Mouse (Mus musculus): ENCODE measurements around the gene Rab44.

Rab44 gene

GRCm38 (mm10) chr17:29135066-29135465, 21.1 kb downstream of the Rab44 start:
- no peak for DNase-seq (ENCODE audit: low spot score)

DNA sequence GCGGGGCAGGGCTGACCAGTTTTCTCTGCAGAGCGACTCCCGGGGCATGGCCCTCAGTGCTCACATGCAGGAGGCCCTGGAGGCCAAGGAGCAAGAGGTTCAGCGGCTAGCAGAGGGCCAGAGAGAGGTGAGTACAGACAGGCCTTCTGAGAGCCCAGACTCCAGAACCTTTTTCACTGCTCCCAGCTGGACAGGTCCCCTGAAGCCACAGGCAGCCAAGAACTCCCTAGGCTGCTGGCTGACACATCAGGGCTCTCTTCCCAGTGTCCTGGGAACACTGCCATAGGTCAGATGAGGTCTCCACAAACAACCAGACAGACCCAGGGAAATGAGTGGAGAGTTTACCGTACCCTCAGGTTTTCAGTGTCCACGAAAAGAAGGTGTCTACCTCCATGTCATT, 22.3 kb downstream of the Rab44 start:
- DNase-seq (ENCODE audit: low spot score) = peak; percentile 75

GRCm38 (mm10) chr17:29137906-29138305, 24.0 kb downstream of the Rab44 start:
- DNase-seq (ENCODE audit: low spot score) = no peak

DNA sequence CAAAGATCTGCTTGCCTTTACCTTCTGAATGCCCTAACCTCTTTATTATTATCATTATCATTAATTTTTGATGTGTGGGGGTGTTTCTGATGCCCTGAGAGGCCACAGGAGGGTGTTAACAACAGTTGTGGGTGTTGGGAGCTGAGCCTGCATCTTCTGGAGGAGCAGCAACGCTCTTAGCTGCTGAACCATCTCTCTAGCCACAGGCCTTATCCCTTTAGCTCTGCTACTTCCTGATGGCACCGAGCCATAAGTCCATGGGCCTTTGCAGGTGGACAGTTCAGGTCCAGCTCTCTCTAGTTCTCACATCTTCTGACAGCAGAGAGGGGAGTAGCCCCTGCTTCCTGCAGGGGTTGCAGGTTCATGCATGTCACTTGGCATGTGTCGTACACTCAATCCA, 27.6 kb downstream of the Rab44 start:
- DNase-seq (ENCODE audit: low spot score) = peak; percentile 27

DNA sequence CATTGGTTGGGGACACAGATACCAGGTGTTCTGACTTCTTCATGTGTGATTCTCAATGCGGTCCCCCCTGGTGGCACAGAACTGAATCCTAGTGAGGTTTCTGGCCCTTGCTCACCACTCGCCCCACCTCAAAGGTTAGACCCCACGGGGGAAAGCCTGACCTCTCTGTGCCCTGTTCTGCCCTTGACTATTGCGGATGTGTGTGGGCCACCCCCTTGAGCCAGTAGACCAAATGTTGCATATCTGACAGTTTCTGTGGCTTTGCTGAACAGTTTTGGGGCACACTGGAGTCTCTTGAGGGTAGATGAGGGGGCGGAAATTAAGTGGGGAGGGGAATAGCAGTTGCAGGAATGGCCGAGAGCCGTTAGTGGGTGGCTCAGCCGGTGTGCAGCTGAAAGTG, 29.3 kb downstream of the Rab44 start:
- no peak for DNase-seq (ENCODE audit: low spot score)

DNA sequence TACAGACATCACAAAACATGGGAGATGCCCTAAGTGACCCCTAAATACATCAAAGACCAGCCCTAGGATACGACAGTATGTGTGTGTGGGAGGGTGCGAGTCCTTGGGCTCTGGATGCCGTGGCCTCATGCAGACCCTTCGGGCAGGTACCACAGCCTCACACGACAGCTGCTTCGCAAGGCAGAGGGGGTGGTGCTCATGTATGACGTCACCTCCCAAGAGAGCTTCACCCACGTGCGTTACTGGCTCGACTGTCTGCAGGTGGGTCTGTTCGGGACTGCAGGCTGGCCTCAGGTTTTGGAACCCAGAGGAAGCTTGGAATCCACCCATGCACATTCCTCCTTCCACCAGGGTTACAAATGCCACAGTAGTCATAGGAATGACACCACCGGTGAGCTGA, 31.2 kb downstream of the Rab44 start:
- DNase-seq (ENCODE audit: low spot score) = no peak

DNA sequence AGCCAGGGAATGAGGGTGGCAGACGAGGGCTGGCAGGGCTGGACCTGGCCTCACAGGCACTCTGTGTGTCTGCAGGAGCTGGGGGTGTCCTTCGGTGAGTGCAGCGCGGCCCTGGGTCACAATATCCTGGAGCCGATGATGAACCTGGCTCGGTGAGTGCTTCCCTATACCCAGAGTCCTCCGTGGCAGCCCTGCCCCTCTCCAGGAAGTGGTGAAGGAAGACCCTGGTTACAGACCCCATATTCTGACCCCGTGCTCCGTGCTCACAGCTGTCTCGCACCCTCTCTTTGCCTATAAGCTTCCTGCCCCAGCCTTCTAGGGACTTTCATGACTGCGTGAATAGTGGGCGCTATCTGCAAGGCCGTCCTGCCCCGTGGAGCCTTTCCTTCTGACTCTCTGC, 33.3 kb downstream of the Rab44 start:
- DNase-seq (ENCODE audit: low spot score) = no peak

DNA sequence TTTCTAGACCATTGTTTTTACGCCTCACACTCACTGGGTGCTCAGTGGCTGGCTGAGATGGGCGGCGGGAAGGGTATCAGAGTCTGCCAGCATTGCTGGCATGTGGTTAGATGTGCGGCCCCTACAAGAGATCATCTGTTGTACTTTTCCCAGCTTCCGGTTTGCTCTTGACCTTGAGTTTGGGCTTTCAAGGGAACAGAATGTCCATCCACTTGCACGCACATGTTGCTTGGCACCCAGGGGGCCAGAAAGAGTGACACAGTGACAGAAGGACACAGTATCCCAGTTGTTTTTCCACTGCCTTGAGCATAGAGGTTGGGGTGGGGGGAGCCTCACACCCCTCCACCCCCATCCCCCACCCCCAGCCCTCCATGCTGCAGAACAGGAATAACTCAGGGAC, 33.8 kb downstream of the Rab44 start:
- DNase-seq (ENCODE audit: low spot score) = no peak

- DNase-seq (ENCODE audit: low spot score) = no peak
Observed at GRCm38 (mm10) chr17:29149766-29150165, 35.8 kb downstream of the Rab44 start.

DNA sequence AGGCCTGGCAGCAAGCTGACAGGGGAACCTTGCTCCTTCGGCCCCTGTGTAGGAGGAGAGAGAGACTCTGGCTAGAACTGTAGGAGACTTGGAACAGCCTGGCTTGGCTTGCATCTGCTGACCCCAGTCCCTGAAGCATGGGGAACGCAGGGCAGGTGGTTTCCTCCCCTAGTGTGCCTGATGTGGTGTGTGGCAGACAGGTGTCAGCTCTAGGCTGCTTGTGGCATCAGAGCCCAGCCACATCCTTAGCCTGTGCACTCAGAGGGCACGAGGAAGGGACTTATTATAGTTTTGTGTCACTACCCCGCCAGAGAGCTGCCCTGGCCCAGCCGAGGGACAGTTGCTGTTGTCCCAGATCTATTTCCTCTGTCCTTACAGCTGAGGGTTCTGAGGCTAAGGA, 38.6 kb downstream of the Rab44 start:
- no peak for DNase-seq (ENCODE audit: low spot score)

DNA sequence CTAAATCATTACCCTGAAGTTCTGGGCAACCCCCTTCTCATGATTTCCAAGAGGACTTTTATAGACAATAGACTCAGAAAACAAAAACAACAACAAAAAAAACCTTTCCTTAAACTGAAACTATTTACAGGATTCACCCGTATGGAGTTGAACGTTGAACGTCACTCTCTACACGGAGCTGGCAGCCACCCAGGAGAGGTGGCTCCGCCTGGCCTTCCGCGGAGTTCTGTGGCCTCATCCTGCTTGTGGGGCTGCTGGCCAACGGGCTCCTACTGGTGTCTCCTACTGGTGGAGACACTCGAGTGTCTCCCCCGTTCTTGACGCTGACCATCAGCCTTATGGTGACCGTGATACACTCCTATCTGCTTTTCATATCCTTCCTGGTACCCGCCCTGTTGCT, 40.3 kb downstream of the Rab44 start:
- DNase-seq (ENCODE audit: low spot score) = no peak

DNA sequence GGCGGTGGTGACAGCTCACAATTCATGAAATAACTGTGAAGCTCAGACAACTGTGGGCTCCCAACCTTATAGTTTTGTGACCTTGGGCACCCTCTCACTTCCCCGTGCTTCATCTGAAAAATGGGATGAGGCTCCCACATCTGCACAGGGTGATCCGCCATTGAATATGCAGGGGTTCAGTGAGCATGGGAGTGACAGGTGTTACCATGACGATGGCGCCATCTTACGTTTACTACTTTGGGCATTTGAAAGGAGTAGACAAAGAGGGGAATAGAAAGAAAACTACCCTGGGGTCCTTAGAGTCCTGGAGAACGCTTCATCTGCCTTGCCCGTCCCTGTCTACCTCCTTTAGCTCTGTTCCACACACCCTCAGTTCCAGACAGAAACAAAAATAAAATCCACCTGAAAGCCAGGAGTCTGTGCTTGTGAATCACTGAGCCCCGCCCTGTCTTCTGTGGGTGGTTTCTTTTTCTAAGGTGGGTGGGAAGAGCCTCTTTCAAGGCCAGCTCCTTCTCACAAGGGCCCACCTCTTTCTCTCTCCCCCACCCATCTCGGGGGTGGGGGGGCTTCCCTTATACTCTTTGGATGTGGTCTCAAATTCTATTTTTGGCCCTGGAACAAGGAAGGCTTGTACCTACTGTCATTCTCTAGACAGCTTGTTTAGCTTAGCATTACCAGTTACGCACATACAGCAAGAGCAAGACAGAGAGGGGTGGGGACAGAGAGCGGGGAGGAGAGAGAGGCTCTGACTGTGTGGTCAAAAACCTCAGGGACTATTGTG, 41.6 kb downstream of the Rab44 start:
- peak; percentile 33 for DNase-seq (ENCODE audit: low spot score)

- DNase-seq (ENCODE audit: low spot score) = no peak
Observed at GRCm38 (mm10) chr17:29156396-29156795, 42.5 kb downstream of the Rab44 start.

DNA sequence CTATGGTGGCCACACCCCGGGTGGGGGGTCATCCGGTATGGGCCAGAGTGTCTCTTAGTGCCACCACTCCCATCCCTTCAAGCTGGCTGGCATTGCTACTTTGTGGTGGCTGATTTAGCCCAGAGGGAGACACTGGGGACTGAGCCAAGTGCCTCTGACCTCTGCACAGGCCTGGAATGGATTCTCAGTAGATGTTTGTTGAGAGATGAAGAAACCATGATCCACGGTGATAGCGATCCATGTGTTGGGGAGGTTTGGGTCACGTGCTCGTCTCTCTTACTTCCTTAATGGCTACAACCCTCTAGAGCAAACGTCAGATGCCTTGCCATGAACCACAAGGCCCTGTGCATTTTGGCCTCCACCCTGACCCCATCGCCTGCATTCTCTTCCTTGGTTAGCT, 42.9 kb downstream of the Rab44 start:
- peak; percentile 60 for DNase-seq (ENCODE audit: low spot score)

- DNase-seq (ENCODE audit: low spot score) = no peak
Observed at GRCm38 (mm10) chr17:29158899-29159298, 45.0 kb downstream of the Rab44 start.

- no peak for DNase-seq (ENCODE audit: low spot score)
Observed at GRCm38 (mm10) chr17:29159320-29159719, 45.4 kb downstream of the Rab44 start.

DNA sequence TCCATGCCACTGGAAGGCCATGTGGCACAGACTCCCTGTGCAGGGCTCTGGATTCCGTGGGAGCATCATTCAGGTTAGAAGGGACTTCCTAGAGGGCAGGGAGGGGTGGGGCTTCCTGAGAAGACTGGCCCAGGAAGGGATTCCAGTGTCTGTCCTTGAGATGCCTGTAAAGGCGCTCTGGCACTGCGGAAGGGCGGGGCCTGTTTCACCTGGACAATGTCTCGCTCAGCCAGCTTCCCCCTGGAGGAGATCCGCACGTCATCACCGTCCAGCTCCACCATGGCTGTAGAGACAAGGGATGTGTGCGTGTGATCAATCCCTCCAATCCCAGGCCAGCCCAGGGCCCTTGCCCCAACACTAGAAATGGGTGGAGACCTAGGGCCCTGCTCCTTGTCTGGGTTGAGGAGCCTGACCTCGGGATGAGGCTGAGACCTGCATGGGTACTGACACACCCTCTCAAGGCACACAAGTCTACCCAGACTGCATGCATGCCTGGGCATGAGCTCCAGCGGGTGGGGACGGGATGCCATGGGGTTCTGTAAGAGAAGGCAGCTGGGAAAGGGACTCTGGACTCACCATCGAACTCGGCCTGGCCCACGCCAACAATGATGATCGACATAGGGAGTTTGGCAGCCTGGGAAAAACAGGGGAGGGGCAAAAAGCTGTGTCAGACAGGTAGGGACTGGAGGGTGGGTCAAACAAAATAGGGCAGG, 46.0 kb downstream of the Rab44 start:
- DNase-seq (ENCODE audit: low spot score) = peak; percentile 79

DNA sequence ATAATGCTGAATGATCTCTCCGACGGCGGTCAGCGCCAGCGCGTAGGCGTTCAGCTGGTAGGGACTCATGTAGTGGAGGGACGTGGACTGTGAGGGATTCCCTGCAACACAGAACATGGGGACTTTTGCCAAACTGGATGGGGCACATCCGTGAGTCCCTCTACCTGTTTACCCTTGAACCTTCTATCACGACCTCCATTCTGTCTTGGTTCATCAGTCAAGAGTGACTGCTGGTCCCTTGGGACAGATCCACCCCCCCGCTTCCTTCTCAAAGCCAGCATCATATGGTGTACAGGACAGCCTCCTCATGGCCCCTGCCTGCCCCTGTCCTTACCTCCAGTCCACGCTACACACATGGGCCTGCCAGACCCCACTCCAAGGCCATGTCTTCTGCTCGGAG, 48.4 kb downstream of the Rab44 start:
- no peak for DNase-seq (ENCODE audit: low spot score)

DNA sequence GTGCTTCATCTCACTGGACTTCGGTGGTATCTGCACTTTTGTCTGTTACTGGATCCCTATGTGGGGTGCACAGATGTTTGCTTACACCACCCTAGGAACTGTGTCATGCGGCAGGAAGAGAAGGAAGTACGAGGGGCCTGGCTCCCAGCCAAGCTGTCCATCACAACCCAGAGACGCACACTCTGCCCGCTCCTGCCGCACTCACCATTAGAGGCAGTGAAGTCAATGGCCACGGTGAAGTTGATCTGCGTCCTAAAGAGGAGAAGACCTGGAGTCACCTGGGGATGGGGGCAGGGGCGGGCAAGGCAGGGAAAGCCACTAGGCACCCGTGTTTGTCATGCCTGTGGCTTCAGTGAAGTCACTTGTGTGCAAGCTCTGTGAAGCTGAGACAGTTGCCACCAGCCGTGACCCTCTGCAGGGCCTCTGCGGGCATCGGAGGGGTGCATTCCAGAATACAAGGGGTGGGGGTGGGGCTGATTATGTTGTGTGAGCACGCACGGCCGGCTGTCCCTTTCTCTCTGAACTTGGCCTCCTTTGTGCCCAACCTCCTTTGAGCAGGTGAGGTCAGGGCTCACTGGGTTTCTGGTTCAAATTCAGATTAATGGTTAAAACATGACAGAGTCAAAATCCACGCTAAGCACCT, 50.6 kb downstream of the Rab44 start:
- DNase-seq (ENCODE audit: low spot score) = peak; percentile 67

DNA sequence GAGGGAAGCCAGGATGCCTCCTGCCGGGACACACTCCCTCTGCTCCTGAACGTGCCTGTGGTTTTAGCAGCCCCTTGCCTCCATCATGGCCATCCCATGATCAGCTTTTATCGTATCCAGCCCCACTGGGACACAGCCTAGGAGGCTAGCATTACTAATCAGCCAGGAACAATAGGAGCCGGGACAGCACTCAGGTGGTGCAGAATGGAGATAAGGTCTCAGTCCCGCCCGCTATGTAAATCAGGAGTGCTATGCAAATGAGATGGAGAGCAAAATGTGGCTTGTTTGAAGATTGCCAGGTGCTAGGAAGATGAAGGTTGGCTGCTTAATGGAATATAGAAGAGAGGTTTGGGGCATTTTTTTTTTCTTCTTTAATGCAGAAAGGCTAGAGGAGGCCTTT, 51.5 kb downstream of the Rab44 start:
- DNase-seq (ENCODE audit: low spot score) = no peak

DNA sequence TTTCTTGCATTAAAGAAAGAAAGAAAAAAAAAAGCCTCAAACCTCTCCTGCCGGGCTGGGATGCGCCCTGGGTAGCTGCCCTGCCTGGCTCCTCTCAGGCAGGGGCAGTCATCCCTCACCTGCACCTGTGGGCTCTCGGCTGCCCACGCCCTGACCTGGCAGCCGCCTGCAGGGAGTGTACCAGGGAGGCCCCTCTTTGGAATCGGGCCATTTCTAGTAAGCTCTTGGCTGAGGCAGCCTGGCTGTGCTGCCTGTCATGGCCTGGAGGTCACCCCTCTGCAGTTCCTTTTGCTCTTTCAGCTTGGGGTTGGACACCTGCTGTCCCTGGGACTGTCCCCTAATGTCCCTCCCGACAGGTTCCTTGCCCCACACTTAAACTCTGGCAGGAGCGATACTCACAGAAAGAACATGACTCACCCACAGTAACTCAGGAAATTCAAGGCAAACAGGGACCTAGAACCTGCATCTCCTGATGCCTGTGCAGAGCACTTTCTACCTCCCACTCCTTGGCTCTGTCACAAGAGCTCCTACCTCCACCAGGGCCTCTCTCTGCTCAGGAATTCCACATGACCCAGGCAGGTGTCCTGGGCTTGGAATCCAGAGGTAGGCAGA, 52.1 kb downstream of the Rab44 start:
- DNase-seq (ENCODE audit: low spot score) = peak; percentile 27

DNA sequence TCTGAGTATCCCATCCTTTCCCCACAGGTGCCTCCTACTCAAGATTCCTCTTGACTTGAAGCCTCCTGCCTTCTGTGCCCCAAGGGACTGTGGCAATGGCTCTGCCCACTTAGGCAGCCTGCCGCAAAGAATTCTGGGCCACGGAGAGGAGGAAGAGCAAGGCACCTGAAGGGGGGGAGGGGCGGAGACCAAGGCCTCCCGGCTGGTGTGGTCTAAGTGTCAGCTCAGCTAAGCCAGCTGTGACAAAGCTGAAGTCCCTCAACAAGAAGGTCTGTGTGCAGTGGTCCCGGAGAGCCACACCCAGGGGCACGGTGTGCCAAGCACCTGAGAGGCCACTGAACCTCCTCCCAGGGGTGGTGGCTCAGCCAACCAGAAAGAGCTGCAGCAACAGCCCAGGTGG, 53.4 kb downstream of the Rab44 start:
- DNase-seq (ENCODE audit: low spot score) = no peak

- DNase-seq (ENCODE audit: low spot score) = no peak
Observed at GRCm38 (mm10) chr17:29168438-29168837, 54.5 kb downstream of the Rab44 start.

Data from urinary bladder, postnatal 14 days (tissue).